Mouse (Mus musculus): ENCODE measurements around the gene Efna3. TPM values are rescaled to one million over a fixed set of nuclear protein-coding genes. Genes with fewer than 3 reads are reported as not detected.

The Efna3 gene
- total RNA-seq, 1 experiment from 2014 or later = not detected

DNA sequence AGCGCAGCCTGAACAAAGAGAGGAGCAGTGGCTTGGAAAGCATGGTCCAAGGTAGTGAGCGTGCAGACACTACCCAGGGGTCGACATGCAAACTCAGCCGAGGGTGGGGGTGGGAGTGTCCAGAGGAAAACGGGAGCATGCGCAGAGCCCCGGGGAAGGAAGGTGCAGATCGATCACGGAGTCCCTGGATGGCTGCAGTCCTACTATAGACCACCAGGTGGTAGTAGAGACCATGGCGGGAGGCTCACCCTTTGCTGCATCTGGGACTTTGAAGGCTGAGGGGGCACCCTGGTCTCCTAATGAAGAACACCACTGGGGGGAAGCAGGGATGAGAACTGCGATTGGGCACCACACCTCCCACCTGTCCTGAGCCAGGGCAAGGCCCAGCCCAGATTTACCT is 17.7 kb upstream of the Efna3 start:
- ATAC-seq (replicated peaks; ENCODE audit: low read depth, poor library complexity, severe bottlenecking) = peak; percentile 77

DNA sequence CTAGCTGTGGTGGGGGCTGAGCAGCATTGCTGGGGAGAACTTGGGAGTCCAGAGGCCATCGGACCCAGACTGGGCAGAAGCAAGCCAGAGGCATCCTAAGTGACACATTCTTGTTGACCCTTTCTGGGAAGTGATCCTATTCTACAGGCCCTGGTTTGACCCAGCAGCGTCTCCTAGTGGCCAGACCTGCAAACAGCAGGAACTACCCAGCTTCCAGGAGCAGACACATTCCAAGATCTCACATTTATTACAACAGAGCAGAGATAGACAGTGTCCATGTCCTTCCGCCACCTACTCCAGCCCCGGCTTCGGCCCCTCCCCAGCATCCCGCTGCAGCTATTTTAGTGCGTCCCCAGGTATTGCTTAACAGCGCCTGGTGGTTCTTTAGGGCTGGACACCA is 16.7 kb upstream of the Efna3 start:
- peak; percentile 59 for ATAC-seq (replicated peaks; ENCODE audit: low read depth, poor library complexity, severe bottlenecking)

DNA sequence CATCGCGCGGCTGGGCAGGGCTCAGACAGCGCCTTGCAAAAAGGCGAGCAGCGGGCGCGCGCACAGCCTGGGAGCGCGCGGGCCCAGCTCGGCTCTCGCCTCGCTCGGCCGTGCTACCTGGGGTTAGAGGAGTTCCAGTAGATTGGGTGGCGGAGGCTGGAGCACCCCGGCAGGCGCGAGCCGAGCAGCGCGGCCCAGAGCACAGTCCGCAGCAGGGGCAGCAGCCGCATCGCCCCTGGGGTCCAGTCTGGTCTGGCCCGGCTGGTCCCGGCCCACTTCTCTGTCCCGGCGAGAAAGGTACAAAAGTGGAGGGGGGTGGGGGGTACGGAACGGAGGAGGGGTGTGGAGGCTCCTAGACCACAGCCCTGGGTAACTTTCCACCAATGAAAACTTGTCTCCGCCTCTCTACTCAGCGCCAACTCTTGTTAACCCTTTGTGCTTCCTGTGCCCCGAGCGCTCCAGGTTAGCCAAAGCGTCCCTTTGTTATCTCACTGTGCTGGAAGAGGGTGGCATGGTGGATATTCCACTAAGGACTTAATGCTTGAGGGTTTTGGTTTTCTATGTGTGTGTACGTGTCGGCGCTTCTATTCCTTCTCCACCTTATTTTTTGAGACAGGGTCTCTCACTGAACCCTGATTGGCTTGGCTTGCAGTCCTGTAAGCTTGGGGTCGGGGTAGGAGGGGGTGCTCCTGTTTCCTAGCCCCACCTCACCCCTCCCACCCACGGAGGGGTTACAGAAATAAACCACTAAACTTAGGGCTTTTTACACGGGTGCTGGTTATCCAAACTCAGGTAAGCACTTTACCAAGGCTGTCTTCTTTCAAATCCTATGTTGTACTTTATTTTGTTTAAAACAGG is 15.2 kb upstream of the Efna3 start, which contains the start of gene Efna4:
Gene Efna4, minus strand, starts transcription at position 308 of the 858 bp plus-strand sequence.
- peak; percentile 42 for ATAC-seq (replicated peaks; ENCODE audit: low read depth, poor library complexity, severe bottlenecking)

DNA sequence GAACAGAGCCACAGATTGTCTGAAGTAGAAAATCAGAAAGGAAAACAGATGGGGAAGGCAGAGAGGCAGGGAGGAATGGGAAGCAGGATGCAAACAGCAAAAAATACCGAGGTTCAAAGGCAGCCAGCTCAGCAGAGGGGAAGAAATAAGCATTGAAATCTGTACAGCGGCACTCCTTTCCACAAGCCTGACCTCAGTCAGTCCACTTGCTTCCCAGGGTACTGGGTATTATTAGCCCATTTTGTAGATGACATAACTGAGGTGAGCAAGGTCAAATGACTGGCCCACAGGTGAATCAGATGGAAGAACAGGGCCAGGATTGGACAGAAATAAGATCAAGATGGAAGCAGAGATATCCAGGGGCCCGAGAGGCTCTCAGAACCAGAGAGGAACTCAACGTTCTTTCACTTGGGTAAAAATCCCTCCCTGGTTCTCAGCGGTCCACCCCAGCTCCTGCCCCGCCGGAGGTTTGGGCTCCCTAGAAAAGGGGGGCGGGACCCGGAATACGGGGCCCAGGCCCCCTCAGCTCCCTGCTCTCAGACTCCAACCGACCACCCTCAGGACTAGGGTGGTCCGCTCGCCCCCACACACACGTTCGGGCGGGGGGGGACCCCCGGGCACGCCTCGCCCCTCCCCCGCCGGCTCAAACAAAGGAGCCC is 14.4 kb upstream of the Efna3 start:
- ATAC-seq (replicated peaks; ENCODE audit: low read depth, poor library complexity, severe bottlenecking) = no peak

DNA sequence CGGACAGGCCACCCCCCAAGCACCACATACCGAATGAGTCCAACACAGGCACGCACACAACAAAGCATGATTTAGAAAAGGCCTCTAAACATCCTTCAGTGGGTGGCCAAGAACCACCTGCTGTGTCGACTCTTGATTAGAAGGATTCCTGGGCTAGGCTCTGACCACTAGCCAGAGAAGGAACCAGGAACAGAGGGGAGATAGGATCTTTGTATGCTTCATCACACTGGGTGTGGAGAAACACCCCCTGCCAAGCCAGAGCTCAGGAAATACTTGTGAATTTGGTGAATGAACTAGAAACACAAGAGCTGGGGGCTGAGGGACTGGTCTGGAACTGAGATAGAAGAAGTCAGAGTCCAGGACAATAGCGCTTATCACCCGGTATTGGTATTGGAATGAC is 13.8 kb upstream of the Efna3 start:
- ATAC-seq (replicated peaks; ENCODE audit: low read depth, poor library complexity, severe bottlenecking) = no peak

DNA sequence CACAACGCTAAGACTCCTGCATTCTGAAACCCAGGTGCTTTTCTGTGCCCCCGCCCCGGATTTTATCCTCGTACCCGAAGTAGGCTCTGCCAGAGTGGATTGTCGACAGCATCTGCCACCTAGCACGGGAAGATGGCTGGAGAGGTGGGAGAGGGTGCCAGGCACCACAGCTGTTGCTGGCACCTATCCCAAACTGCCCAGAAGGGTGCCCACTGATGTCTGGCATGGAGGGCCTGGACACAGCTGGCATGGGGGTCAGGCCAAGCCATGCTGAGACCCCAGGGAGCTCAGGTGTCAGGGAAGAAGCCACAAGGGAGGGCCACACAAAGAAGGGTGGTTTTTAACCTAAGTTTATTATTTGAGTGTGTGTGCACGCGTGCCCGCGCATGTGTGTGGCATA is 10.3 kb upstream of the Efna3 start:
- no peak for ATAC-seq (replicated peaks; ENCODE audit: low read depth, poor library complexity, severe bottlenecking)

DNA sequence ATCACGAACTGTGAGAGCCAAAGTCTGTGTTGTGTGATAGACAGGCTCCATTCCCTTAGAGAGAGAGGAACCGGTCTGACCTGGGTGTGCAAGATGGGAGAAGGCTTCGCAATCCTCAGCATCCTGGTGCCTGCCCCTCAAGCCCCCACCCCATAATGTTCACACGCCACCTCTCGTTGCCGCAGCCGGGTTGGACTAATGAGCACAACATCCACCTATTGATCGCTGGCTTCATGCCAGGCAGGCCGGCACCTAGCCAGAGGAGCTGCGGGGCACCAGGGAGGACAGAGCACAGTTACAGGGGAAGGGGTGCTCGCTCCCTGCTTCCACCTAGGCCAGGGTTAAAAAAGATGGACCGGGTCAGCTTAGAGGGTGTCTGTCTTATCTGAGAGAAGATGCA is 9.7 kb upstream of the Efna3 start:
- no peak for ATAC-seq (replicated peaks; ENCODE audit: low read depth, poor library complexity, severe bottlenecking)

DNA sequence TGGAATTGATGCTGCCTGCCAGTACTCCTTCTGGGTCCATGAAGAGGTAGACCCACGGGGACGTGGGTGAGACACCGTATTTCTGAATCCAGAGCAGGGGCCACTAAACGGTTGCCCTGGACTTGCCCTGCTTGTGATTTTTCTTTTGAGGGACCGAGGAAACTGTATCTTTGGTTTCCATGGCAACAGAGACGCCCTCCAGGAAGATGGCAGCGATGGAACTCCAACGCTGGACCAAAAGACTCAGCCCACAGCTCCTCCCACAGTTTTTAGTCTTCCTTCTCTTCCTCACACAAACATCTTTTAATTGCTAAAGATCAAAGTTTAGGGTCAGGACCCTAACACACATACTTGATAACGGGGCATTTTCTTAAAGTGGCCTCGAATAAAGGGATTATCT is 9.2 kb upstream of the Efna3 start:
- ATAC-seq (replicated peaks; ENCODE audit: low read depth, poor library complexity, severe bottlenecking) = no peak

DNA sequence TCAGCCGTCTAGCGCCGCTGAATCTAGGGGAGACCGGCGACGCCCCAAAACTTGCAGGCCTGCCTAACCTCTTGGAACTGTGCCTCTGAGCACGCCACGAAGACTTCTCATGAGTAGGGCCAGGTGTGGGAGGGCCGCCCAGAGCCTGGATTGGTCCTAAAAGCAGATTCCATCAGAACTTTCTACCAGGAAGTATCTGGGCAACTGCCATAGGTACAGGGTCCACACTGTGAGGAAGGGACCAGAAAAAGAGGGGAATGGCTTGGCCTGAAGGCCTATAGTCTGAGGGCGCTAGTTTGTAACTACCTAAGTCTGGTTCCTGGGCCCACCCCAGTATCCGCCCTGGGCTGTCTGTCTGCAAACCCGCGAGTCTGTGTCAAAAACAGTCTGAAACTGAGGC is 8.8 kb upstream of the Efna3 start:
- no peak for ATAC-seq (replicated peaks; ENCODE audit: low read depth, poor library complexity, severe bottlenecking)

DNA sequence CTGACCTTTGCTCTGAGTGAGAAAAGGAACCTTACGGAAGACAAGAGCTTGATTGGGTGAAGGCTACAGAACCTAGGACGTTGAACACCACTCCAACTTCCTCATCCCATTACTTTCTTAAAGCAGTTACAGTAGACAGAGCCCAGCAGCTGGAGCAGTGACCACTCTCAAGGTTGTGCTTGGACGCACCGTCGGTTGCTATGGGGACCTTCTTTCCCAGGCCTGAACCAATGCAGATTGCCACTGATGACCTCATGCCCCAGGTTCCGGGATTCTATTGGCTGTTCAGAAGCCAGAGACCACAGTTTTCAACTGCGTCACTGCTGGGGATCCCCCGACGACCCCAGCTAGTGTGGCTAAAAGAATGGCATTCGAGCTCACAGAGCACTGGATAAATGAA is 8.2 kb upstream of the Efna3 start:
- ATAC-seq (replicated peaks; ENCODE audit: low read depth, poor library complexity, severe bottlenecking) = 0 out of 2 replicates have a peak, but pooled peaks have one; percentile 28

DNA sequence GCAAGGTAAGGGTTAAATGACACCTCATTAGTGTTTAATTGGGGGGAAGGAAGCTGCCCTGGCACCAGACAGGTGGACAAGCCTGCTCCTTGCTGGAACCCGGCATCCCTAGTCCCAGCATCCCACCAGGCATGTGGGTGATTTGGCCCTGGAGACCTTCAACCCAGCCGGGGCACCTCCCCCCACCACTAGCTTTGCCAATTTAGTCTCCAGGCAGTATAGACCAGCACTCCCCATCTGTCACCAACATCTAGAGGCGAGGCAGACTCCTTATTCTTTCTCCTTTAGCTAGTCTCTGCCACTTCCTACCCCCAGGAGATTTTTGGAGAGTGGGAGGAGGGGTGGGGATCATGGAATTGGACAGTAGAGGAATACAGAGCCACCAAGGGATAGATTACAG is 7.6 kb upstream of the Efna3 start:
- ATAC-seq (replicated peaks; ENCODE audit: low read depth, poor library complexity, severe bottlenecking) = no peak

DNA sequence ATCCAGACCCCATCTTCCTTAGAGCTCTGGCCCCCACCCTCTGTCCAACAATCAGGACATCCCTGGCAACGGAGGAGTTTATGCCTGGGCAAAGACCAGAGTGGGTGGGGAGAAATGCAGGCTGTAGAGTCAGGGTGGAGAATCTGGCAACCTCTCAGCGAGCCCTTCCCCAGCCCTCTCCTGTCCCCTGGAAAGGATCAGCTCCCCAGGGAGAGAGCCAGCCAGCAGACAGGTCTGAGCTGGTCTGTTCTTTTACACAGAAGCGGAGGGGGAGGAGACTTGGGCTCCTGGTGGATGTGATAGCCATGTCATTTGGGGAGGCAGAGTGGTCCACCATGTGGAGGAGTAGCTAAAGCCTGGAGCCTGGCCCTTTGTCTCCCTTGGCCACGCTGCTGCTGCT is 5.9 kb upstream of the Efna3 start:
- no peak for ATAC-seq (replicated peaks; ENCODE audit: low read depth, poor library complexity, severe bottlenecking)

DNA sequence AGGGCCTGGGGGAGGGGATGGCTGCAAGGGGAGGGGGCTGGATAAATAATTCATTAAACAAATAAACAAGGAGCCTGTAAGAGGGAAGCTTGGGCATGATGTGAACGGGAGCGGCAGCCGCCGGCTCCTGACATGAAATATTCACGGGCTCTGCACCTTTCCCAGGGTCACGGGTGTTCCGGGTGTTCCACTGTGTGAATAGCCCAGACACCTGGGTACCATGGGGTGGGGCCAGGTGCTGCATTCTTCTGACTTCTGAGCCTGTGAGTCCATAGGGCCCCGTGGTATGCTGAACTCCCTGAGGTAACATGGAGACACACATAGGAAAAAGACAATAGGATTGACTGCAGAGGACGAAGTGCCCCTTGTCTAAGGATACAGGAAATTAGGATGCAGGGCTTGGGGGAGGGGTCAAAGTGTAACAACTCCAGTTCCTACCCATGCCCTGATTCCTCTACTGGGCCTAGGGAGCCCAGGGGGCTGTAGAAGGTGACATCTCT is 4.7 kb upstream of the Efna3 start:
- ATAC-seq (replicated peaks; ENCODE audit: low read depth, poor library complexity, severe bottlenecking) = no peak

DNA sequence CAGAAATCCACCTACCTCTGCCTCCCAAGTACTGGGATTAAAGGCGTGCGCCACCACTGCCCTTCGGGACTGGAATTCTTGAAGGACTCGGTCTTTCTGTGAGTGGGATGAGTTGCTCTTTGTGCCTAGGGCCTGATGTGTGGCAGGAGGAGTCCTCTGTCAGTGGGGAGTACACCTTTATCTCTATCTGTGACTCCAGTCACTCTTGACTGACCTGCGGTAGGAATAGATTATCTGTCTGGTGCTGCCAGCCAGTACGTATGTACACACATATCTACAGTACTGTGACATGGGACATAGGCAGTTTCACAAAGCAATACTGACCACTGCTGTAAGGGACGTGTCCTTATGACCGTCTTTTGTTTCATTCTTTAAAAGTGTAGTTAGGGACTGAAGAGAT is 3.1 kb upstream of the Efna3 start:
- no peak for ATAC-seq (replicated peaks; ENCODE audit: low read depth, poor library complexity, severe bottlenecking)

DNA sequence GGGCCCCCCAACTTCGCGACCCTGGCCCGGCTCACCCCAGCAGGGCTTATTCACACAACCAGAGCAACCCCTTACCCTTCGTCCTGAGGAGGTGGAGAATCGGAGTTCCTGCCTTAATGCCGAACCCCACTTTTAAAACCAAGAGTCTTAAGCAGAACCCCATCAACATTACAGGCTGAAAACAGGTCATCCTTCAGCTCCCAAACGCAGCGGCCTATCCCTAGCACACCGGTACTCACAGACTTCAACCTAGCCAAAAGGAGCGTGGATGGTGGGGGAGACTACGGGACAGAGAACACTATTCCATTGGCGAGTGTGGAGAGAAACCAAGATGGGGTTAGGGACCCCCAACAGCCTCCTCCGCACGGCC is 649 bp downstream of the Efna3 start:
- ATAC-seq (replicated peaks; ENCODE audit: low read depth, poor library complexity, severe bottlenecking) = no peak

DNA sequence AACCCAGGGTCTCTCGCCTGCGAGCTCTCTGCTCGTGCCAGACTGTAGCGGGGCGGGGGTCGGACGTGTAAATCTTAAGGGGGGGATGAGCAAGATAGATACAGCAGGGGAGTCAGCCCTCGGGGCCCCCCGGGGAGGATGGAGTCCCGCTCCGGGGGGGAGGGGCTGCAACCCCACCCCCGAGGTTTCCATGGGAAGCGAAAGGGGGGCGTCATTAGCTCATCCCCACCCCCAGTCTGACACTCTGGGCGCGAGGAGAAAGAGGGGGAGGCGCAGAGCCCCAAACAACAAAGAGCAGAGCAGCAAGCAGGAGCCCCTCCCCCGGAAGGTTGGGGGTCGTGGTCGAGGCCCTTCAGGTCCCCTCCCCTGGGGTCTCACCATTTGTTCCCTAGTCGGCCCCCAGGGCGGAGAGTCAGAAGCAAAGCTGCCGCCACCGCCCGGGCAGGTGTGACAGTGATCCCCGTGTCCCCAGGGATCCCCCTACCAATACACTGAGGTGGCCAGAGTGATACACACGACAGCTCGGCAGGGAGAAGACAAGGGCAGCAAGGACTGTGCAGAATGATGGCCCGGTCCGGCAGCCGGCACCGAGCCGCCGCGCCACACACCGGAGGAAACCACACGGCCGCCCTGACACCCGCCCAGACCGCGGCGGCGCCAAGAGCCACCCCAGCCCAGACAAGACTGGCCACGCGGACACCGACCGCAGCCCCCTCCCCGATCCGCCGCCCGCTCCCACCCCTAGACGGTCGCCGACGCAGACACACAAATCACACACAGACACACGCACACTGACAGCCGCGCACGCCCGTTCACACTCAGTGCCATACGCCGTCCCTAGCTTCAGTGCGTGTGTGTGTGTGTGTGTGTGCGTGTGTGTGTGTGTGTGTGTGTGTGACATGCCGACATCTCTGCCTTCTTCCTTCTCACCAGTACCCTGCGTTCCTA is 1.3 kb downstream of the Efna3 start:
- ATAC-seq (replicated peaks; ENCODE audit: low read depth, poor library complexity, severe bottlenecking) = 0 out of 2 replicates have a peak, but pooled peaks have one; percentile 4

DNA sequence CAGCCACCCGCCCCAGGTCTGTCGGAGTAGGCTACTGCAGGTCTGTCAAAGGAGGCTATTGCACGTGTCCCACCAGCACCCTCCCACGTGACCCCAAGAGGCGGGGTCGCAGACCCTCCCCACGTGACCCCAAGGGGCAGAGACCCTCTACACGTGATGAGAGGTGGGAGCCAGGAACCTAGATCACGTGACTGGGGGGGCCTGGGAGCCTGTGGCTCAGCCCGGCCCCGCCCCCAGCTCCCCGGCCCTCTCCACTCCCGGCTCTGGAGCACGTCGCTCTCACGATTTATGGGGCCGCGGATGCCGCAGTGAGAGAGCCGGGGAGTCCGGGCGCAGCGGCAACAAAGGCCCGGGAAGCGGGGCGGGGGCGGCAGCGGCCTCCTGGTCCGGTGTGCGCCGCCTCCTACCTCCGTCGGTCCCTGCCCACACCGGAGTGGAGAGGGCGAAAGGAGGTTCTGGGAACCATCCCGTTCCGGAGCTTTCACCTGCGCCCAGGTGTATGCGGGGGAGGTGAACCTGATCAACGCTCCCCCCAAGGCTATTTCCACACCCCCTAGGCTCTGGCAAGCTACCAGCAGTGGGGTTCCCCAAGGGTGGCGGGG is 2.1 kb downstream of the Efna3 start:
- no peak for ATAC-seq (replicated peaks; ENCODE audit: low read depth, poor library complexity, severe bottlenecking)

DNA sequence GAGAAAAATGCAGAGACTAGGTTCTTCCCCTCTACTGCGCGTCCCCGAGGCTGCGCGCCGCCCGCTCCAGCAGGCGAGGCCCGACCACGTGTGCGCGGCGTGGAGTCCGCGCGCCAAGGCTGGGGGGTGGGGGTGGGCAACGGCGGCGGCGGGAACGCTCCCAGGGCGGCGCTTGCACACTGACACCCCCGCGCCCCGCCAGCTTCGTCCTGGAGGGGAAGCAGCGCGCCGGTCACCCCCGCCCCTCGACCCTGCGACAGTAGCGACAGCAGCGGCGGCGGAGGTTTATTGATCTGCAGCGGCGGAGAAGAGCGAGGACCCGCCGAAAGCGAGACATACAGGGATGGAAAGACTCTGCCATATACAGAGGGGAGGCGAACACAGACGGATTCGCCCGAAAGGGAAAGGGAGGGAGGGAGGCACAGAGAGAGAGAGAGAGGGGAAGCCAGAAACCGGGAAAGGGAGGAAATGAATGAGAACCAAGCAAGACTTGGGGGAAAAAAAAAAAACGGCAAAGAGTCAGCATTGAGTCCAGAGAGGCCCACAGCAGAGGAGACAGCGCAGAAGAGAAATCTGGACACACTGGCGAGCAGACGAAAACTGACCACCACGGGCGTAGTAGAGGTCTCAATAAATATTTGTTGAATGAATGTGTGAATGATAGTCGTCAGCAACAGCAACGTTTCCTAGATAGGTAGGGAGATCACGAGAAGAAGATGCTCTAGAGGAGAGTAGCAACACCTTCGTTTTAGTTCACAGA is 3.0 kb downstream of the Efna3 start:
- ATAC-seq (replicated peaks; ENCODE audit: low read depth, poor library complexity, severe bottlenecking) = no peak

DNA sequence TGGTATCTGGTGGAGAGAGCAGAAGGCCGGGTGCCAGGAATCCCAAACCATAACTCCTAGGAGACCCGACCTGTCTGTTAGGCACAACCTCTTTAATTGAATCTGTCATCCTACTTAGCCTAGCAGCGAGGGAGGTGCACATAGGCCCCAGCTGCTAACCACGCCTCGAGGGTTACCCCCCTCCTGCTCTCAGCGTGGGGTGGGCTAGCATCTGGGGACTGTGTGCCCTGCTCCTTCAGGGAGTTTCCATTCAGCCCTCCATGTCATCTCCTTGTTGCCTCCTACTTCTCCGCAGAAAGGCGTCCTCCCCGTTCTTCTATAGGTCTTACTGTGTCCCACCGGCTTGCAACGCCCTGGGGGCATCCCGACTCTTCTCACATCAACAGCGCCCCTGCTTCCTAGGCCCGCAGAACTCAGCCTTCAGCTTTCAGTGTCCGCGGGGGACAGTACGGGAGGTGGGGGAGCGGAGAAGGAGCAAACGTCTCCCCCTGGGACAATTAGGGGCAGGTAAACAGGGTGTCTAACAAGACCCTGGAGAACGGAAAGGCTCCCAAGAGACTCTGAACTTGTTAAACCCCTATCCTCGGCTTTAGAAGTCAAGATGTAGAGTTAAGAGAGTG is 3.7 kb downstream of the Efna3 start:
- no peak for ATAC-seq (replicated peaks; ENCODE audit: low read depth, poor library complexity, severe bottlenecking)
